Mouse (Mus musculus) heart, embryonic 15.5 days (tissue): ENCODE measurements around the gene Bcap29. TPM values are rescaled to one million over a fixed set of nuclear protein-coding genes. Genes with fewer than 3 reads are reported as not detected.
A peak's percentile ranks its signal among the peaks of the same experiment; 100 is the strongest.
"Not testable (repeated sequence)": the region's sequence is repeated elsewhere in the genome, so short reads cannot be mapped to it uniquely, and the experiment has no call there.

Experiments
- ATAC-seq: fragments of 200-750 bp; cut with Nextera tagmentation; replicated peaks from 2 replicates; pipeline ENCODE4 v1.8.0; 2017; ENCODE audit warnings: low read depth, moderate TSS enrichment; ENCODE audit not compliant: insufficient number of reproducible peaks, insufficient read depth, low FRiP score
- H3K27ac ChIP-seq: fragments of 300-500 bp; sonication (generic); 2 replicates; pipeline ENCODE4 v1.5.1; 2015; ENCODE audit warnings: mild to moderate bottlenecking, inconsistent platforms
- H3K27me3 ChIP-seq: fragments of 300-500 bp; sonication (generic); 2 replicates; pipeline ENCODE4 v1.6.1; 2015; ENCODE audit warnings: inconsistent platforms
- H3K36me3 ChIP-seq: fragments of 300-500 bp; sonication (generic); 2 replicates; pipeline ENCODE4 v1.6.1; 2015; ENCODE audit warnings: mild to moderate bottlenecking, inconsistent platforms
- H3K4me1 ChIP-seq: fragments of 300-500 bp; sonication (generic); replicated peaks from 2 replicates; pipeline ENCODE4 v1.6.1; 2015; ENCODE audit warnings: inconsistent platforms
- H3K4me2 ChIP-seq: fragments of 300-500 bp; sonication (generic); 2 replicates; pipeline ENCODE4 v1.6.1; 2015; ENCODE audit warnings: inconsistent platforms, mild to moderate bottlenecking, moderate library complexity
- H3K4me3 ChIP-seq: fragments of 300-500 bp; sonication (generic); 2 replicates; pipeline ENCODE4 v1.5.1; 2015; ENCODE audit warnings: mild to moderate bottlenecking, inconsistent platforms
- H3K9ac ChIP-seq: fragments of 300-500 bp; sonication (generic); 2 replicates; pipeline ENCODE4 v1.6.1; 2015; ENCODE audit warnings: mild to moderate bottlenecking, inconsistent platforms
- H3K9me3 ChIP-seq: fragments of 300-500 bp; sonication (generic); replicated peaks from 2 replicates; pipeline ENCODE4 v1.6.1; 2016; ENCODE audit warnings: inconsistent platforms
- WGBS: fragments of 180-500 bp; shearing (Covaris S2); methylation state at CpG from one replicate; pipeline ENCODE4 v1.1.7; 2015; ENCODE audit warnings: mixed read lengths; 5-methylcytosine and 5-hydroxymethylcytosine counted together
- polyA plus RNA-seq: library from polyadenylated mRNA; unstranded; fragments of >200 nt; fragmentation: Nextera tagmentation; extraction: Ambion mirVana; gene quantifications from 2 replicates; pipeline ENCODE4 v1.2.1, GENCODE M21; 2015

Bcap29 gene
- 38.6 and 42.4 TPM in 2 replicates for polyA plus RNA-seq

- Histone ChIP-seq H3K27me3 (no peaks in the 10 kb centered on the region), H3K4me1 (peaks cover 8% of the 10 kb centered on the region), H3K27ac (peak within 1 kb of the TSS; percentile 78), H3K9me3 (no peaks in the 10 kb centered on the region), H3K4me3 (peak within 1 kb of the TSS; percentile 65), H3K36me3 (0 out of 2 replicates have a peak, but pooled peaks cover 3% of the 10 kb centered on the region), H3K9ac (peak within 1 kb of the TSS; percentile 76), H3K4me2 (peak within 1 kb of the TSS; percentile 91)
- ATAC-seq: peak; percentile 82
- 3% methylated on average over 51 of the region's 73 CpGs for WGBS
These were observed at the start of gene Bcap29 for GRCm38 (mm10) chr12:31634343-31635239. TSS of gene Bcap29 (minus strand) at chr12:31634658.

GRCm38 (mm10) chr12:31667187-31667586 lies 32.7 kb upstream of the Bcap29 start:
- peaks cover 32% of the 10 kb centered on the region for H3K36me3 ChIP-seq
- ATAC-seq: no peak
- no peak overlapping the region for H3K9ac ChIP-seq
- H3K4me2 ChIP-seq: no peak overlapping the region
- no peaks in the 10 kb centered on the region for H3K4me1 ChIP-seq
- no peak overlapping the region for H3K4me3 ChIP-seq
- 63% methylated on average over 3 of the region's 3 CpGs for WGBS
- H3K27ac ChIP-seq: no peak overlapping the region
- H3K9me3 ChIP-seq: no peaks in the 10 kb centered on the region
- no peaks in the 10 kb centered on the region for H3K27me3 ChIP-seq

GRCm38 (mm10) chr12:31665999-31666398 lies 31.5 kb upstream of the Bcap29 start:
- ATAC-seq: no peak
- Histone ChIP-seq H3K36me3 (peaks cover 35% of the 10 kb centered on the region), H3K9ac (no peak overlapping the region), H3K4me2 (no peak overlapping the region), H3K4me1 (no peaks in the 10 kb centered on the region), H3K27me3 (no peaks in the 10 kb centered on the region), H3K9me3 (no peaks in the 10 kb centered on the region), H3K27ac (no peak overlapping the region), H3K4me3 (no peak overlapping the region)
- 73% methylated on average over 6 of the region's 6 CpGs for WGBS

- 93% methylated on average over 2 of the region's 2 CpGs for WGBS
- no peak overlapping the region for H3K9ac ChIP-seq
- no peak for ATAC-seq
- H3K4me2 ChIP-seq: no peak overlapping the region
- H3K27me3 ChIP-seq: no peaks in the 10 kb centered on the region
- no peak overlapping the region for H3K27ac ChIP-seq
- no peaks in the 10 kb centered on the region for H3K9me3 ChIP-seq
- no peak overlapping the region for H3K4me3 ChIP-seq
- H3K4me1 ChIP-seq: peaks cover 11% of the 10 kb centered on the region
- H3K36me3 ChIP-seq: peaks cover 2% of the 10 kb centered on the region; the same call in 1 of the 2 replicates
These were observed 22.4 kb upstream of the Bcap29 start for GRCm38 (mm10) chr12:31656841-31657240.

- H3K27me3 ChIP-seq: no peaks in the 10 kb centered on the region
- peak overlapping the region; percentile 86 for H3K27ac ChIP-seq
- under 1% methylated on average over 29 of the region's 29 CpGs for WGBS
- peak; percentile 85 for ATAC-seq
- H3K9me3 ChIP-seq: no peaks in the 10 kb centered on the region
- peak overlapping the region; percentile 69 for H3K9ac ChIP-seq
- H3K36me3 ChIP-seq: peaks cover 4% of the 10 kb centered on the region; the same call in 1 of the 2 replicates
- peaks cover 11% of the 10 kb centered on the region for H3K4me1 ChIP-seq
- H3K4me3 ChIP-seq: peak overlapping the region; percentile 78
- H3K4me2 ChIP-seq: peak overlapping the region; percentile 60
These were observed 20.6 kb upstream of the Bcap29 start for GRCm38 (mm10) chr12:31654965-31655477.

GRCm38 (mm10) chr12:31654197-31654964 lies 19.9 kb upstream of the Bcap29 start, which contains the start of the genes Dus4l and Cog5:
TSS of gene Dus4l (minus strand) at chr12:31654826.
TSS of gene Cog5 (plus strand) at chr12:31654869.
- Histone ChIP-seq H3K4me1 (peaks cover 11% of the 10 kb centered on the region), H3K27me3 (no peaks in the 10 kb centered on the region), H3K27ac (peak within 1 kb of the TSS; percentile 86), H3K36me3 (peaks cover 4% of the 10 kb centered on the region; the same call in 1 of the 2 replicates), H3K4me2 (peak within 1 kb of the TSS; percentile 64), H3K4me3 (peak within 1 kb of the TSS; percentile 78), H3K9me3 (no peaks in the 10 kb centered on the region), H3K9ac (peak within 1 kb of the TSS; percentile 69)
- WGBS: under 1% methylated on average over 47 of the region's 47 CpGs
- peak; percentile 93 for ATAC-seq

GRCm38 (mm10) chr12:31653611-31654010 lies 19.2 kb upstream of the Bcap29 start:
- no peak for ATAC-seq
- Histone ChIP-seq H3K4me1 (peaks cover 11% of the 10 kb centered on the region), H3K27ac (no peak overlapping the region), H3K36me3 (peaks cover 4% of the 10 kb centered on the region; the same call in 1 of the 2 replicates), H3K27me3 (no peaks in the 10 kb centered on the region), H3K9me3 (no peaks in the 10 kb centered on the region), H3K4me2 (peak overlapping the region; percentile 64), H3K4me3 (no peak overlapping the region), H3K9ac (peak overlapping the region; percentile 25; the same call in 1 of the 2 replicates)
- WGBS: 76% methylated on average over 5 of the region's 5 CpGs

- Histone ChIP-seq H3K27me3 (no peaks in the 10 kb centered on the region), H3K36me3 (0 out of 2 replicates have a peak, but pooled peaks cover 2% of the 10 kb centered on the region), H3K4me2 (peak overlapping the region; percentile 91), H3K27ac (0 out of 2 replicates have a peak overlapping the region, but pooled peaks have one; percentile 78), H3K9ac (0 out of 2 replicates have a peak overlapping the region, but pooled peaks have one; percentile 76), H3K9me3 (no peaks in the 10 kb centered on the region), H3K4me1 (peaks cover 8% of the 10 kb centered on the region), H3K4me3 (peak overlapping the region; percentile 65; the same call in 1 of the 2 replicates)
- ATAC-seq: no peak
- WGBS: 94% methylated on average over 3 of the region's 3 CpGs
These were observed 766 bp upstream of the Bcap29 start for GRCm38 (mm10) chr12:31635240-31635607.

GRCm38 (mm10) chr12:31633970-31634342 lies 502 bp downstream of the Bcap29 start:
- peaks cover 5% of the 10 kb centered on the region; the same call in 1 of the 2 replicates for H3K36me3 ChIP-seq
- peak overlapping the region; percentile 76 for H3K9ac ChIP-seq
- peak overlapping the region; percentile 65 for H3K4me3 ChIP-seq
- 8% methylated on average over 13 of the region's 13 CpGs for WGBS
- no peaks in the 10 kb centered on the region for H3K9me3 ChIP-seq
- H3K27me3 ChIP-seq: no peaks in the 10 kb centered on the region
- H3K27ac ChIP-seq: peak overlapping the region; percentile 78
- peak overlapping the region; percentile 91 for H3K4me2 ChIP-seq
- H3K4me1 ChIP-seq: peaks cover 8% of the 10 kb centered on the region
- peak; percentile 27; the same call in 1 of the 2 replicates for ATAC-seq

- not testable (repeated sequence) for H3K4me3 ChIP-seq, H3K9me3 ChIP-seq, H3K27me3 ChIP-seq, ATAC-seq, H3K27ac ChIP-seq, H3K4me1 ChIP-seq, H3K9ac ChIP-seq, H3K4me2 ChIP-seq
- 93% methylated on average over 9 of the region's 9 CpGs for WGBS
- peaks cover 27% of the 10 kb centered on the region; the same call in 1 of the 2 replicates for H3K36me3 ChIP-seq
These were observed 6.1 kb downstream of the Bcap29 start for GRCm38 (mm10) chr12:31628396-31628795.
